Mouse (Mus musculus): ENCODE results near the gene Zfp846. TPM values are rescaled to one million over a fixed set of nuclear protein-coding genes. Genes with fewer than 3 reads are reported as not detected.
A peak's percentile ranks its signal among the peaks of the same experiment; 100 is the strongest.

Zfp846 gene
- polyA plus RNA-seq, 1 experiment from 2014 or later, result 43.4 TPM

GRCm38 (mm10) chr9:20643781-20644180, 62.7 kb downstream of the Zfp846 start:
- no peak for ATAC-seq

GRCm38 (mm10) chr9:20644360-20645081, 63.4 kb downstream of the Zfp846 start, which contains the start of gene Fbxl12:
TSS of gene Fbxl12 (minus strand) at chr9:20644767.
- H3K4me2 ChIP-seq (ENCODE audit: low read length), result peak within 1 kb of the TSS; percentile 99
- H3K9ac ChIP-seq (ENCODE audit: low read depth, low read length), result peak within 1 kb of the TSS; percentile 76
- H3K4me1 ChIP-seq (ENCODE audit: control insufficient read depth, insufficient read depth, low read depth, low read length), result peaks cover 30% of the 10 kb centered on the region
- H3K9me3 ChIP-seq (ENCODE audit: control insufficient read depth, low read length), result no peaks in the 10 kb centered on the region
- H3K4me3 ChIP-seq (ENCODE audit: low read length), result peak within 1 kb of the TSS; percentile 90
- H3K27ac ChIP-seq (ENCODE audit: low read depth, low read length), result peak within 1 kb of the TSS; percentile 89
- no peaks in the 10 kb centered on the region for H3K27me3 ChIP-seq (replicated peaks; ENCODE audit: control insufficient read depth, insufficient read depth, low read length)
- WGBS, result under 1% methylated on average over 43 of the region's 43 CpGs
- H3K36me3 ChIP-seq (ENCODE audit: control insufficient read depth, insufficient read depth, low read length), result peaks cover 15% of the 10 kb centered on the region
- peak; percentile 37; the same call in 1 of the 2 replicates for ATAC-seq

More at GRCm38 (mm10) chr9:20643781-20644180, 62.7 kb downstream of the Zfp846 start:
- Histone ChIP-seq H3K4me3 (ENCODE audit: low read length) (peak overlapping the region; percentile 90), H3K4me2 (ENCODE audit: low read length) (peak overlapping the region; percentile 99), H3K9ac (ENCODE audit: low read depth, low read length) (peak overlapping the region; percentile 76), H3K27ac (ENCODE audit: low read depth, low read length) (peak overlapping the region; percentile 89), H3K27me3 (replicated peaks; ENCODE audit: control insufficient read depth, insufficient read depth, low read length) (no peaks in the 10 kb centered on the region), H3K4me1 (ENCODE audit: control insufficient read depth, insufficient read depth, low read depth, low read length) (peaks cover 30% of the 10 kb centered on the region), H3K9me3 (ENCODE audit: control insufficient read depth, low read length) (no peaks in the 10 kb centered on the region), H3K36me3 (ENCODE audit: control insufficient read depth, insufficient read depth, low read length) (peaks cover 12% of the 10 kb centered on the region)
- WGBS, result 12% methylated on average over 13 of the region's 13 CpGs

DNA sequence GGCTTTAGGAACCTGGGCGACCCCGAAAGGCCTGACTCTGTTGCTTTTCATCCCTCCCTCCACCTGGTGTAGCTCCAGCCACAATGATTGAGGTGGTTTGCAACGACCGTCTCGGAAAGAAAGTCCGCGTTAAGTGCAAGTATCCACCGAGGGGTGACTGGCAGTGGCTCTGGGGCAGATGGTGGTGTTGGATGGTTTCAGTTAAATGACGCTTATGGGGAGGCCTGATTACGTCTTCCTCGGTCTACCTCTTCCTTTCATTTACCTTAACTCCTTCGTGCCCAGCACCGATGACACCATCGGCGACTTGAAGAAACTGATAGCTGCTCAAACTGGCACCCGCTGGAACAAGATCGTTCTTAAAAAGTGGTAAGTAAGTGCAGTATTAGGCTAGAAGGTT, 64.0 kb downstream of the Zfp846 start:
- Histone ChIP-seq H3K4me1 (ENCODE audit: control insufficient read depth, insufficient read depth, low read depth, low read length) (peaks cover 30% of the 10 kb centered on the region), H3K36me3 (ENCODE audit: control insufficient read depth, insufficient read depth, low read length) (peaks cover 15% of the 10 kb centered on the region), H3K27me3 (replicated peaks; ENCODE audit: control insufficient read depth, insufficient read depth, low read length) (no peaks in the 10 kb centered on the region), H3K4me2 (ENCODE audit: low read length) (peak overlapping the region; percentile 99), H3K4me3 (ENCODE audit: low read length) (peak overlapping the region; percentile 90), H3K27ac (ENCODE audit: low read depth, low read length) (peak overlapping the region; percentile 89), H3K9ac (ENCODE audit: low read depth, low read length) (peak overlapping the region; percentile 76), H3K9me3 (ENCODE audit: control insufficient read depth, low read length) (no peaks in the 10 kb centered on the region)
- no peak for ATAC-seq
- 4% methylated on average over 17 of the region's 17 CpGs for WGBS

DNA sequence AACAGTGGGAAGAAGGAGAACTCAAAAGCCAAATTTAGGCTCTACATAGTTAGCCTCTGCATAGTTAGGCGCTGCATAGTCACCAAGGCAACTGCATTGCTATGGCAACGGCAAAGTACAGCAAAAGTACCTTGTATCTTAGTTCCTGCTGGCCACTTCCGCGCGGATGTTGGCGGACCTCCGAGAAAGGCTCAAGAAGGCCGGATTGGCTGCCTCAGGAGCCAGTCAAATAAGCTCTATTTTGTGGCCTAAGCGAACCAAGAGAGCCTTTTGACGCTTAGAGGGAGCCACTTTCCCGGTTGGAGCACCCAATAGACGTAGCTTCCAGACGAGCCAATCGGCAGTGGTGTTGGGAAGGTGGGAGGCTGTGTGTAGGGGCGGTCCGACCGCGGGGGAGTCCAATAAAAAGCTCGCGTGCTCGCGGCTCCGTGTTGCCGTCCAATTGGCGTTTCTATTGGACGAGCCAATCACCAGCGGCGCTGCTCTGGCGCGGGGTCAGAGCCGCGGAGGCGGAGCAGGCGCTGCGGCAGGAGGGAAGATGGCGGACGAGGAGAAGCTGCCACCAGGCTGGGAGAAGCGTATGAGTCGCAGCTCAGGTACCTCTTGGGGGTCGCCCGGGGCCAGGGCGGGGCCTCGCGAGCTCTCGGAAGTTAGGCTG, 70.6 kb downstream of the Zfp846 start, which contains the start of gene Pin1:
Gene Pin1 (plus strand): TSS at position 494 of the 658 bp plus-strand sequence.
- no peaks in the 10 kb centered on the region for H3K9me3 ChIP-seq (ENCODE audit: control insufficient read depth, low read length)
- H3K4me2 ChIP-seq (ENCODE audit: low read length), result peak within 1 kb of the TSS; percentile 75
- peak within 1 kb of the TSS; percentile 91 for H3K4me3 ChIP-seq (ENCODE audit: low read length)
- H3K9ac ChIP-seq (ENCODE audit: low read depth, low read length), result peak within 1 kb of the TSS; percentile 93
- under 1% methylated on average over 45 of the region's 45 CpGs for WGBS
- peaks cover 15% of the 10 kb centered on the region for H3K36me3 ChIP-seq (ENCODE audit: control insufficient read depth, insufficient read depth, low read length)
- H3K27me3 ChIP-seq (replicated peaks; ENCODE audit: control insufficient read depth, insufficient read depth, low read length), result no peaks in the 10 kb centered on the region
- peak; percentile 99 for ATAC-seq
- peaks cover 30% of the 10 kb centered on the region for H3K4me1 ChIP-seq (ENCODE audit: control insufficient read depth, insufficient read depth, low read depth, low read length)
- peak within 1 kb of the TSS; percentile 76 for H3K27ac ChIP-seq (ENCODE audit: low read depth, low read length)

- H3K4me2 ChIP-seq (ENCODE audit: low read length), result peak overlapping the region; percentile 66
- ATAC-seq, result peak; percentile 21
- peak overlapping the region; percentile 91 for H3K4me3 ChIP-seq (ENCODE audit: low read length)
- no peaks in the 10 kb centered on the region for H3K27me3 ChIP-seq (replicated peaks; ENCODE audit: control insufficient read depth, insufficient read depth, low read length)
- peaks cover 30% of the 10 kb centered on the region for H3K4me1 ChIP-seq (ENCODE audit: control insufficient read depth, insufficient read depth, low read depth, low read length)
- WGBS, result under 1% methylated on average over 25 of the region's 25 CpGs
- no peaks in the 10 kb centered on the region for H3K9me3 ChIP-seq (ENCODE audit: control insufficient read depth, low read length)
- peak overlapping the region; percentile 93 for H3K9ac ChIP-seq (ENCODE audit: low read depth, low read length)
- H3K27ac ChIP-seq (ENCODE audit: low read depth, low read length), result peak overlapping the region; percentile 76
- H3K36me3 ChIP-seq (ENCODE audit: control insufficient read depth, insufficient read depth, low read length), result peaks cover 13% of the 10 kb centered on the region
Measured at GRCm38 (mm10) chr9:20652260-20652658, 71.2 kb downstream of the Zfp846 start.

DNA sequence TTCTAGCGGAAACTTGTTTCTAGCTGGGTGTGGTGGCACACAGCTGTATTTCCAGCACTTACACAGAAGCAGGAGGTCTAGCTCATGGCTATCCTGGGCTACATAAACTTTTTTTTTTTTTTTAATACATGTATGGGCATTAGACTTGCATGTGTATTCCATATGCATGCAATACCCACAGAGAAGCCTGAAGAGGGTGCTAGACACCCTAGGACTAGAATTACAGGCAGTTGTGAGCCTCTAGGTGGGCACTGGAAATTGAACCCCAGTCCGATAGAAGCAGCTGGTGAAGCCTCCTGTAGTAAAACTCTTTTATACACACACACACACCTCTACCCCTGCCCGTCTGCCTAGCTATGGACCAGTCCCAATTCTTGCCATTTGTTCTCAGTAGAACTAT, 72.8 kb downstream of the Zfp846 start:
- Histone ChIP-seq H3K4me3 (ENCODE audit: low read length) (no peak overlapping the region), H3K27ac (ENCODE audit: low read depth, low read length) (no peak overlapping the region), H3K4me2 (ENCODE audit: low read length) (no peak overlapping the region), H3K27me3 (replicated peaks; ENCODE audit: control insufficient read depth, insufficient read depth, low read length) (no peaks in the 10 kb centered on the region), H3K9ac (ENCODE audit: low read depth, low read length) (no peak overlapping the region), H3K36me3 (ENCODE audit: control insufficient read depth, insufficient read depth, low read length) (peaks cover 2% of the 10 kb centered on the region), H3K4me1 (ENCODE audit: control insufficient read depth, insufficient read depth, low read depth, low read length) (peaks cover 30% of the 10 kb centered on the region), H3K9me3 (ENCODE audit: control insufficient read depth, low read length) (no peaks in the 10 kb centered on the region)
- ATAC-seq, result no peak
- WGBS, result 92% methylated on average over 3 of the region's 3 CpGs

Other genes with a start within 250 kb of the Zfp846 start
- gene Olfr18, start 245.2 kb upstream of the Zfp846 start, polyA plus RNA-seq (2015; fragmentation: Nextera tagmentation; extraction: Ambion mirVana), result 0.09 TPM in 1 of 2 replicates, not detected in the other
- 34.5 and 37.4 TPM in 2 replicates for gene Zfp560, start 196.1 kb upstream of the Zfp846 start, polyA plus RNA-seq (2015; fragmentation: Nextera tagmentation; extraction: Ambion mirVana)
- gene Zfp26, start 121.1 kb upstream of the Zfp846 start, polyA plus RNA-seq (2015; fragmentation: Nextera tagmentation; extraction: Ambion mirVana), result 12.3 and 13.8 TPM in 2 replicates
- gene Zfp426, start 88.5 kb upstream of the Zfp846 start, polyA plus RNA-seq (2015; fragmentation: Nextera tagmentation; extraction: Ambion mirVana), result 31.6 and 33.9 TPM in 2 replicates
- gene Zfp266, start 59.9 kb upstream of the Zfp846 start, polyA plus RNA-seq (2015; fragmentation: Nextera tagmentation; extraction: Ambion mirVana), result 84.6 and 91.4 TPM in 2 replicates
- 428 and 459 TPM in 2 replicates for gene Ubl5, start 61.6 kb downstream of the Zfp846 start, polyA plus RNA-seq (2015; fragmentation: Nextera tagmentation; extraction: Ambion mirVana)
- 14.6 and 15.6 TPM in 2 replicates for gene Fbxl12, start 63.5 kb downstream of the Zfp846 start, polyA plus RNA-seq (2015; fragmentation: Nextera tagmentation; extraction: Ambion mirVana)
- gene Pin1, start 70.8 kb downstream of the Zfp846 start, polyA plus RNA-seq (2015; fragmentation: Nextera tagmentation; extraction: Ambion mirVana), result 70.6 and 76.1 TPM in 2 replicates
- gene Olfm2, start 165.1 kb downstream of the Zfp846 start, polyA plus RNA-seq (2015; fragmentation: Nextera tagmentation; extraction: Ambion mirVana), result 250 and 269 TPM in 2 replicates
- 1.1 and 1.2 TPM in 2 replicates for gene Col5a3, start 233.8 kb downstream of the Zfp846 start, polyA plus RNA-seq (2015; fragmentation: Nextera tagmentation; extraction: Ambion mirVana)
- not detected in 2 replicates for gene Rdh8, start 237.2 kb downstream of the Zfp846 start, polyA plus RNA-seq (2015; fragmentation: Nextera tagmentation; extraction: Ambion mirVana)